Mouse (Mus musculus): ENCODE measurements around the gene Kcnma1.

Kcnma1 gene

DNA sequence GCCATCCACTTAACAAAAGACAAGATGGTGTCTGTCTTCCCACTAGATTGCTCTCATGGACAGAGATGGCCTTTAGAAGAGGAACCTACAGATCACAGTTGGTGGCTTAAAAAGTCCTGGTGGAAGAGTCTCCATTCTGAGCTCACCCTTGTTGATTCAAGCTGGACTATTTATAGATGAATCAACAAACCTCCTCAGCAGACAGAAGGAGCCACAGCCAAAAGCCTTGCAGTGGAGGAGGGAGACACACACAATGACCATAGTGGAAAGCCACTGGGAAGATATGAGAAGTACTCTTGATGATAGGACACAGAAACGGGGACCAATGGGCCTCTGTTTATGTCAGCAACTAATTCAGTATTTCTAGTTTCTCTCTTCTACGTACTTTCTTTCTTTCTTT lies 239.7 kb downstream of the Kcnma1 start:
- no peak for DNase-seq (ENCODE audit: low spot score)

DNA sequence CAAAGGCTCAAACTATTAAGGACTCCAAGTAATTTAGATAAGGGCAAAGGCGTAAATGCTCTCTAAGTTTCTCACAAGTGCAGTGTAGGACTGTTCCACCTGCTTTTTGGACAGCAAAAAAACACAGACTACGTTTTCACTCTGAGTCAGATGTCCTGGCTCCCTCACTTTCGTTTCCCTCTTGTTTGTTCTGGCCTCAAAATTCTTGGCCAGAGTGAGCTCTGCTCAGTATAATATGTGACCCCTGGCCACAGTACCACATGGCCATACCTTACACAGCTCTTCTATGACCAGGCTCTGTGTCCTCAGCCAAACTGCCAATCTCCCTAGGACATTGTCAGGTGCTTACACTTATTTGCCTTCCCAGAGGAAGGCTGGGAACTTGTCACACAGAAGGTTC lies 241.6 kb downstream of the Kcnma1 start:
- DNase-seq (ENCODE audit: low spot score), result no peak

DNA sequence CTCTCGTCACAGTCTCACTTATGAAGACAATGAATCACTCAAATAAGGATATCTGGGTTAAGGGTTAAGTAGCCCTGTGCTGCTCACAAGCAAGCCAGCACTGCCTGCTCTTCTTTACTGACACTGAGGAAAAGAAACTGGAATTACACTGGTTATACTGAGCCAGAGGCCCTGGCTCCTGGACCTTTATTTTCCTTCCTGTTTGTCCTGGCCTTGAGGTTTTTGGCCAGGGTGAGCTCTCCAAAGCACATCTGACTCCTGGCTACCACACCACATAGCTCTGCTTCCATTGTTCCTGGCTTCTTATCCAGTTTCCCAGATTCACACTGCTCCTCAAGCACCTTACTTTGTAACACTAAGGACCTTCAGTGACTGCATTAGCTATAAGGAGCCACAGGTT lies 242.5 kb downstream of the Kcnma1 start:
- DNase-seq (ENCODE audit: low spot score), result no peak

DNA sequence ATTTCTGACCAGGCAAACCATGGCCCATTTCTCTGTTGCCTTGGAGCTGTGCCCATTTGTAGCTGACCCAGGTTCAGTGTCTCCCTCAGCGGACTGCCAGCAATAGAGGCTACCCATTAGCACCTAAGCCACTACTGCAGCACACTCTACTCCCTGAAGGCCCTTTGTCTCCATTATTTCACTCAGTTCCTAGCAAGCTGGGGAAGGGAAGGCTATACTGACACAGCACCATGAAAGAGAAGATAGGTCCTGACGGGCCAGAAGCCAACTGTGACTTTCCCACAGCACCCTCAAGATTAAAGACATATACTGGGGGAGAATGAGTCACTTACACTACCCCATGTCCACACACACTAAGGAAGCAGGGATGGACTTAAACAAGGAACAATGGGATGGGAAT lies 251.8 kb downstream of the Kcnma1 start:
- DNase-seq (ENCODE audit: low spot score), result no peak

DNA sequence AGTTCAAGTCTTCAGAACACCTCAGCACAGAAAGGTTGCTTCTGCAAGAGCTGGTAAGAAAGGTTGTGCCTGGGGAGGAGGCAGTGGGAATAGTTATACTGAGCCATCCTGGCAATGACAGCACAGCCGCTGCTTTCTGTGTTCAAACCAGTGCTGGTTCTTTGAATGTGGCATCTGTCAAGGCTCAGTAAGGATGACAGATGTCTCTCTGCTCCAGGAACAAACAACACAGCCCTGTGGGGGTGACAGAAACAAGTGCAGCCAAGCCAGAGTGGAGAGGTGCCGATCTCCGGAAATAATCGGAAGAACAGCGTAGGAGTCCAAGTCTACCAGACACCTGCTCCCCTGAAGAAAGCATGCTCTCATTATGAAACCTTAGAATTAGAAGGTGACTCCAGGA lies 254.7 kb downstream of the Kcnma1 start:
- no peak for DNase-seq (ENCODE audit: low spot score)

DNA sequence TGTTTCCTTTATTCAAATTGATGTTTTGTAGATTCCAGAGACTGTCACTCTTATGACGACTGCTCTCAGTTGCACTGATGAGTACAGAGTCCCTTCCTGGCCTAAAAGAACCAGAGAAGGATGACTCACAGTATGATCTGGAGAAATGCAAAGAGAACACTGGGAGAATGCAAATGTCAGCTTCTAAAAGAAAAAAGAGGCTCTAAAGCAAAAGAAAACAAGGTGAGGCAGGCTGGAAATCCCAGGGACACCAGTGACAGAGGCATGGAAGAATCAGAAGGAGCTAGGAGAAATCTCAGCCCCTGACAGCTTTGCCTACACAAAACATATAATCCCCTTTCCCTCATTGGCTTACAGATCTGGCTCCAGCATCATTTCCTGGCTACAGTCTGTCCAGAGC lies 255.9 kb downstream of the Kcnma1 start:
- no peak for DNase-seq (ENCODE audit: low spot score)

DNA sequence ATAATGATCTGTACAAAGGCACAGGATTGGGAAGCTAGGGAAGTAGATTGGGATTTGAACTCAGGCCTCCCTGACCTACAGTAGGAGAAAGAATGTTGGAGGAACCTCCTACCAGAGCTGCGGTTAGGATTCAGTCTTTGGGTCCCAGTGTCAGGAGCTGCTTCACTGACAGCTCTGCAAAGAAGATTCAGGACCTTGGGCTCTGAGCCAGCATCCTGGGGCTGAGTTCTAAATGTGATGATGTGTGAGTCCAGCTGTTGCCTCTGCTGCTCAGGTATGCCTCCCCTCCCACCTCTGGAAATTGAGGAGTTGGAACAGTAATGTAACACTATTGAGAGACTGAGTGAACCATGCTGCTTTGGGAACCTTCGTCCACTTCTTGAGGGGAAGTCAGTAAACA lies 266.3 kb downstream of the Kcnma1 start:
- no peak for DNase-seq (ENCODE audit: low spot score)

DNA sequence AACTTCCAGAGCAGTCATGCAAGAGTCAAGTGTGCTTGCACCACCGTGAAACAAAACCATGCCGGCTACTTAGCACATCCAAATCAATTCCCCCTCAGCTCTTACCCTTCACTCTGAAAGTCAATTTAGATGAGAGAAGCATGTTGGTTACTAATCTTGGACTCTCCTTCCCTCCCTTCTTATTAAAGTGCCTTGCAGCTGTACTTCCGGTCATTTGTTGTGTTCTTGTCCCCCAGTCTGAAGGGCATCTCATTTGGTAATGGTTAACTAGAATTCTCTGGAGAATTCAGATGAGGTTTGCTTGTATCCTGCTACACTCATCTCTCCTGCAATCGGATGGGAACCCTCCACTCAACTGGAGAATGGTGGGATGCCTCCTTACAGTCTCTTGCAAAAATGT lies 267.3 kb downstream of the Kcnma1 start:
- DNase-seq (ENCODE audit: low spot score), result no peak

DNA sequence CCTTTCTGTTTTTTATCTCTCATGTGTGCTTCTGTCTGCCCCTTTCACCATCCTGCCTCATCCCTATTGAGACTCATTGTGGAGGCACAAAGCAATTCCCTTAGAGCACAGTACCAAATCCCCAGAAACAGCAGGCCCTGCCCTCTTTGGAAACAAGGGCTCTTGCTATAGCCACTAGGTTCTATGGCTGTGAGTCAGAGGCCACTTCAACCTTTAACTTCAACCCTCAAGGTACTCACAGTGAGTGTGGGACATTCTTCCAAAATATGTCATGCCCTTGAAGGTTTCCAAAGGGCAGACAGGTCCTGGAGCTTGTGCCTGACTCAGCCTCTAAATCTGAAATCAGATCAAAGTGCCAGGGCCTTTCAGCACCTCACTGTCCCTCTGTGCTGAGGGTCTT lies 272.8 kb downstream of the Kcnma1 start:
- DNase-seq (ENCODE audit: low spot score), result no peak

DNA sequence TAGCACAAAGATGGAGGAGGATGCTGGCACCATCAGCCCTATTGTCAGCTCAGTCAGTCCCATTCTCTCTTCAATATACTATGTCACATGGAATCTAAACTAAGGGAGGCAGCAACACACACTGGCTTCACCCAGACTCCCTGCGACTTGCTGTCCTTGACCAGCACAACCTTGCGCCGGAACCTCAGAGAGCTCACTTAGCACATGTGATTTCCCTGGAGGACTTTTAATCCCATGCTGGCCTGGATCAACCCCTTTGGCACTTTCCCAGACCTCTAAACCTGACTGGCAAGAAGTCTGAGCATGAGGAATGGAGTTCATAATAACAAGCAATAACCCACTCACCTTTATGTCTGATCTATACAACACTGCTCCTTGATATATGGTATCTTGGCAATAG lies 280.1 kb downstream of the Kcnma1 start:
- no peak for DNase-seq (ENCODE audit: low spot score)

DNA sequence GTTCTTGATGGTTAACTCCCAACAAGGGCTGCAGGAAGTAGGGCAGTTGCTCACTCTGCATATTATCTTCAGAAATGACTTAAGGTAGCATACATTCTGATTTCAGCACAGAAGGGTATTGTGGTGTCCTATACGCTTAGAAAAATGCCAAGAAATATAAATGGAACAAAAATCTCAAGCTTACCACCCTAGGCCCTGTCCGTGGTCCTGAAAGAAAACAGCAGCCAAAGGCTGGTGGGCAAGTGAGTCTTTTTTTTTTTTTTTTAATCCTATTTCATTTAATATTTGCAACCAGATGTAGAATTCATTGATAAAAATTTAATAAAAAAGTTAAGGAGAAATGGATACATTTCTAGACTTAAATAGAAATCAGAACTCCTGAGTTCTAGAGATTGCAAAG lies 284.9 kb downstream of the Kcnma1 start:
- DNase-seq (ENCODE audit: low spot score), result no peak

DNA sequence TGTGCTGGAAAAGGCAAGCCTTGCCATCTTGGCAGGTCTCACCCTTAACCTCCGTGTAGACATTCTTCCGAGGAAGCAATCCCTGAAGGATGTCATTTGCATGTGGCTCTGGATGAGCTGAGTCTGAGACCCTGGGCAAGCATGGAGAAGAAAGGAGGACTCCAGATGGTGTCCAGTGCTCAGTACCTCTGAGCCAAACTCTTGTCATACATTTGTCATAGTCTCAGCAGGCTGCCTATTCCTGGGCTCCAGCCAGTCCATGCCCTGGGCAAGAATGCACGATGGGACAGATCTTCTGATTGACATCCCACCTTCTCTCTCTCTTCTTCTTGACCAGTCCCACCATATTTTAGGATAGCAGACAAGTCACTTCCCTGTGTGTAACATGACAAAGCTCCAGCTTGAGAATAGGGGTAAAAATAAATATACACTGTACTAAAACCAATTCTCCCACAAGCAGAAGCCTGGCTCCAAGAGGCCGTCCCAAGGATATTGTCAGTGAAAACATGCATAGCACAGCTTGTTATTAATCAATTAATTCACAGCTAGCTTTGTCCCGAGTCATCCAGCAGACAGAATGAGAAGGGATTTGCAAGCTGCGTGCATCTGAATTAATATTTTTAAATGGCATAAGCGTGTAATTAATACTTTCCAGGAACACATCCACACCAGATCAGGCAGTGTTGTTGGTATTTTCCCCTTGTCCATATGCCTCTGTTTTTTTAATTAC lies 290.4 kb downstream of the Kcnma1 start:
- no peak for DNase-seq (ENCODE audit: low spot score)

DNA sequence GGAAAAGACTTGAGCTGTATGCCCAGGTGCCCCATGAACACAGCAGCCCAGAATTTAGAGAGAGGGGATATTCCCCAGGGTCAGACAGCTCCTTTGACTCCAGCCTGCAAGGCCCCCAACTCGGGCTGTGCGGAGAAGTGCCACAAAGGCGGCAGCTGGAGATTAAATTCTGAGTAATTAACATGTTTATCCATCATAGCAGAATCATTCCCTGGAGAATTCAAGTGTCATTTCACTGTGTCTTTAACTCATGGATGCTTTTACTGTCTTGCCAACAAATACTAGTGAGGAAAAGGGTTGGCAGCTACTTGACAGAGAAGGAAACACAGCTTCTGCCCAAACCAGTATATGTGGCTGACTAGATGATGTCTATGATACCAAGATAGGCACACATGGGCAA lies 295.0 kb downstream of the Kcnma1 start:
- no peak for DNase-seq (ENCODE audit: low spot score)

DNA sequence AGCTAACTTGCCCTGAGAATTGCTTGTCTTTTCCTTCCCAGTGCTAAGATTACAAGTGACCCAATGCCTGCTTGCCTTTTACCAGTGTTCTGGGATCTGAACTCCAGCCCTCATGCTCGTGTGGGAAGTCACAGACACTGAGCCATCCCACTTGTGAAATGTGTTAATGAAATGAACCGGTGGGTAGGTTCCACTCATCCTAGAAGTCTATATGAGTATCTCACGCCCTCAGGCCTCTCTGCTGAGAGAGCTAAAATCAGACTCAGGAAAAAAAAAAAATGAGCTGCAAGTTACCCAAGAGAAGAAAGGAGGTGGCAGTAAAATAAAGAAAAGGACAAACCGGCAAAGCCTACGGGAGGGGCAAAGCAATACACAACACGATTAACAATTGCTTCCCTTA lies 295.6 kb downstream of the Kcnma1 start:
- no peak for DNase-seq (ENCODE audit: low spot score)

DNA sequence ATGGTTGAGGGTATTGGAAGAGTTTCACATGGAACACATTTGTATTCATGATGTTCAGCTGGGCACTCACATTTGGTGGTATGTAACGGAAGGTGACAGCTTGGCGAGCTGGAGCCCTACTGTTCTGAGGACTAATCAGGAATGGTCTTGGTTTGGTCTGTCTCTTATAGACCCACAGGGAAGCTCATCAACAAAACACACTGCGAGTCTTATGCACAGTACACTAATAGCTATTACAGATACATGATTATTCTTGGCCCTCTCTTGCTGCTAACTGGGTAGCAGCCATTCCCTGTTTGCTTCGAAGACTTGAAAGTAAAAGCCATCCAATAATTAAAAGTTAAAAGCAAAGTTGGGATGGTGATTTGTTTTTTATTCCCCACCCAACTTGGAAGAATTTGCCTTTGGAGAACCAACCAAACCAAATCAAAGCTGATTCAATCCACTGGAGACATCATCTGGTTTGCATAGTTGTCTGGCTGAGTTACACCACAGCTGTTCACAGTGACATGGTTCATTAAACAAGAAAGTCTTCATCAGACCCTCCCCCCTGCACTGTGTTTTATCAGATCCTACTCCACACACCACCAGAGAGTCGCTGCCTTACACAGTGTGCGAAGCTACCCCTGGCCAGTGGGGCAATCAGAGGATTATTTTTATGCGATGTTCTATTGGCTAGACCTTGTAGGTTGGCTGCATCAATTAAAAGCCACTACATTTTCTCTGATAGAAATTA lies 299.7 kb downstream of the Kcnma1 start:
- DNase-seq (ENCODE audit: low spot score), result no peak

DNA sequence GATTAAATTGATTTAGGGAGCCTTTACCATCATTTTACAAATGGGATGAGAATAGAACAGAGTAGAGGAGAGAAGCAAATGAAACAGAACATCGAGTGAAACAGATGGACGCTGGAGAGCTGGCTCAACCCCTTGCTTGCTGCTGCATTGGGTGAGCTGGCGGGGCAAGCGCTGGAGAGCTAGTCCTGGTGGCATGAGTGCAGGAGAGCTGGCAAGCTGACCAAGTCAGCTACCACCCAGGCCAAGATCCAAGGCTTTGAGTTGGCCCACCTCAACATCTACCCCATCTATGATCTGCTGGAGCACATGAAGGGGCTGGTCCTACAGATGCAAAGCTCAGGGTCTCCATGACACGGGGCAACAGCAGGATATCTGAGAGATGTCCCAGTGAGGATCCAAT lies 301.4 kb downstream of the Kcnma1 start:
- DNase-seq (ENCODE audit: low spot score), result no peak

DNA sequence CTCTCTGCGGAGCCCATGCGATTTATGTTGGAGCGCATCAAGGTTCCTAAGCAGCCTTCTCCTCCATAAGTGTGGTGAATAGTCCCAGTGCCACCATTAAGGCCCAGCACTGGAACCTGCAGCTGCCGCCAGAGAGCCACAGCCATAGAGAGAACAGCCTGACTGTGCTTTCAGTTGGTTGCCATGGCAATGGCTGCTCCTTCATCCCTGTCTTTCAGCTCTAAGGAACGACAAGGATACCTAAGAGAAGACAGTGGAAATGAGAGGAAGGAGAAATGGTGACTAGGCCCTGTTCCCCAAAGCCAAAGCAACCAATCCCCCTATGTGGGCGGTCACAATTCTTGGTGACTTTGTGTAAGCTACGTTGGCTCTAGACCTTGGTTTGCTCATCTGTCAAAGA lies 303.3 kb downstream of the Kcnma1 start:
- DNase-seq (ENCODE audit: low spot score), result no peak

DNA sequence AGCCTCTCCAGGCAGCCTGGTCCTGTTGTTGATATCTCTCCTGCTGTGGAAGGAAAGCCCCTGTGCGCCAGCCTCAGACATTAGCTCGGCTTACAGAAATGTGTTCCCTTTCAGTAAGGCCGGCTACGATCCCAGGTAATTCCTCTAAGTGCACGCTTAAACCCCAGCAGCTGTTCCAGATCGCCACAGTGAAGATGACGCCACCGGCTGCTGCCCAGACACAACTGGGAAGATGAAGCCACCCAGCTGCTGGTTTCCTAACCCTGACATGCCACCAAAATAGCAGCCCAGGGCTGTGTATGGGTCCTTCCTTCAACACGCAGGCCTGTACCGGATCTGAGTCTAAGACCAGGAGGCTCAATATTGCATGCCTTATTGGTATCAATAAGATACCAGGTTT lies 307.5 kb downstream of the Kcnma1 start:
- no peak for DNase-seq (ENCODE audit: low spot score)

DNA sequence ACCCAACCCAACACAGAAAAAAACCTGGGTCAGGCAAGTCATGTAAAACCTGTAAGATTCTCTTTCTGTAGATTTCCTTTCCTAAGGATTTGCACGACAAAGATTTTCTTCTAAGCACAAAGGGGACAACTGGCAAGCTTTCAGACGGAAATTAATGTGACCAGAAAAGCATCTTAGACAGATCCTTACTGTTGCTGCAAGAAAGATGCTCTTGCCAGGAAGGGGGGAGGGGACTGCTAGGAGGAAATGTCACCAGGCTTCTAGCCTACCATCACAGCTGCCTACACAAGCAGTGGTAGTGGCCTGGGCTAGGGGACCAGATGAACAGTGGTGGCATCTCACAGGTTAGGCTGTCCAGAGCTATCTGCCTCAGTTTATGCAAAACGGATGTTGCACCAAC lies 308.6 kb downstream of the Kcnma1 start:
- no peak for DNase-seq (ENCODE audit: low spot score)

DNA sequence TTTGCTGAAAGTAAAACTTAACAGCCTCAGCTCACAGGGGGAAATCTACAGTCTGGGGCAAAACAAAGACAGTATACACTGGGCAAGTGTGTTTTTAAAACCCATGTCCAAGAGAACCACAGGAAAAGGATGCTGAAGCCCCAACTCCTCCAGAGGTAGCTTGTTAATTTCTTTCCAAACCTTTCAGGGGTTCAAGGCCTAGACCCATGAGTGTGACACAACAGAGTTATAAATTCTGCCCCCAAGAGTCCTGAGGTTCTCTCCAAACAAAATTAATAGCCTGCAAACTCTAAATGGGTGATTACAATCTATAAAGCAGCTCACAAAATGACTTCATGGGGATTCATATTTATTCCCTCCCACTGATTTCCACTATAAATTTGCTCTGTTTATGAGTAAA lies 310.0 kb downstream of the Kcnma1 start:
- DNase-seq (ENCODE audit: low spot score), result no peak

DNA sequence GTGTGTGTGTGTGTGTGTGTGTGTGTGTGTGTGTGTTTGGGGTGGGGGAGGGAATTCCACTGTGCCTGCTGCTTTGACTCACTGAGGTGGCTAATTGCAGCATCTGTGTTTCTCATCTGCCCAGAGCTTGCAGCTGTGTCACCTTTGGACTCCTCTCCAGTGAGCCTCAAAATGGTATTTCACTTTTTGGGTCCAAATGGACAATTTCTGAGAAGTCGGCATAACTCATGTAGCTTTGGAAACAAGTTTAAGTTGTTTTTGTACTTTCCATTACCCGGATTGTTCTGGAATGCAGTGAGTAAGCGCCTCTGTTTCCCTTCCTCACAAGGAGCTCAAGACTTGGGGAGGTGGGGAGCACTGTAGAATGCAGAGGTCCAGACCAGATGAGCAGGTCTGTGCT lies 317.9 kb downstream of the Kcnma1 start:
- DNase-seq (ENCODE audit: low spot score), result no peak

DNA sequence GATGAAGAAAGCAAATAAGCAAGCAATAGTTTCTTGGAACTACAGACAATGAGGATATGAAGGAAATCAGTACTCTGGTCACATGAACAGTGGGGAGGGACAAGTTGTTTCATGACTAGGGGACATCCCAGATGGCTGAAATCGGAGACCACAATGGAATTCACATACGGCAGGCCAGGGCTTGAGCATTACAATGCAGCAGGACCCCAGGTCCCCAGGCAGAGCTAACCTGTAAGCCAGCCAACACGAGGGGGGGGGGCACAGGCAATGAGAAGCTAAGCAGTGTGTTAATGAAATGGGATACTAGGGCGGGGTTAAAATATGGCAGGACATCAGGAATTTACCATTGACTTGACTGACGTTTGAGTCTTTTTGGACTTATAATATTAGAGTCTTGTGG lies 324.6 kb downstream of the Kcnma1 start:
- DNase-seq (ENCODE audit: low spot score), result no peak

DNA sequence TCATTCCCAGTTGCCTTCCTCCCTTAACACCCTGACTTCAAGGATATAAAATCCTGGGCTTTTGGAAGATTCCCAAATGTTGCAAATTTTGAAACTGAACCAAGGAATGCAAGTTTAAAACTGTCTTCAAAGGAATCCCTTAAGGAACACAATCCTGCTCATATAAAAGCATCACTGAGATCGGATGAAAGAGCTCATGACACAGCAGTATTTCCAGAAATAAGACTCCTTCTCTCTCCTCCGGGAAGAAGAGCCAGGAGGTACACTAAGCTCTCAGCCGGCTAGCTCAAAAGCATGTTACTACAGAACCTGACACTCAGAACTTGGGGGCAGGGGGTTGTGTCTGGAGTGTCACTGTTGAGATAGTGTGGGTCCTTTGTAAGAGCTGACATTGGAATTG lies 325.8 kb downstream of the Kcnma1 start:
- DNase-seq (ENCODE audit: low spot score), result no peak

DNA sequence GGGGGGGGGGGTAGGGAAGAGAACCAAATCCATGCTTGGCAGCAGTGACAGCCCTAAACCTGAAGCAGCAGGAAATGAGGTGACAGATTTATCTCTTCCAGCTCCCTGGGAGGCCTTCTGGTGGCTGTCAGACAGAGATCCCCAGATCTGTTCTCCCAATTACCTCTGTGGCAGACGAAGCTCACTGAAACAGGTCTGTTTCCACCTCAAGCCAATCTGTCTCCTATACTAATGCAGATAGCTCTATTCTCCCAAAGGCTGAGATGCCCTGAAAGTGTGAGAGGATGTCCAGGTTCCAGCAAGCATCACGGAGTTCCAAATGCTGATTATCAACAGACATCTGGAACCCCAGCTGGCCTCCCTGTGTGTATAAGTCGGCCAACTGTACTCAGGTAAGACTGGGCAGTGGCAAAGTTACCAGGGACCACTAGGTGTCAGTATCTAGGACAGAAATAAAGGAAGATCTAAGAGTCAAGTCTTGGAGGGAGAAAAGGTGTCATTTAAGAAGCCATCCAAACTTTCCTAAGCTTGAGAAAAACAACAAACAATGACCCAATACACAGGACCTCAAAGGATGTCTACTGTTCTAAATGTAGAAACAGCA lies 329.7 kb downstream of the Kcnma1 start:
- no peak for DNase-seq (ENCODE audit: low spot score)

Data from ovary, postnatal 36 days (tissue).